In genomic region chr14:47462877-47463460, GRCm38 (mm10) we compare ENCODE assay signal across 20 mouse cellular contexts. TPM values are rescaled to one million over a fixed set of nuclear protein-coding genes. Genes with fewer than 3 reads are reported as not detected.
DNase-seq lines count a peak whose midpoint lies in the region; ATAC-seq and TF ChIP-seq lines count a peak whose summit lies in the region.
"Had no signal": no experiment of that assay in that cellular context is flagged by ENCODE, and none has a peak within 500 bp of the region (broad histone marks: within the 10 kb centered on the region; RNA-seq: fewer than 3 reads in every experiment).

No protein-coding gene starts in this region.

- no peaks in the 10 kb centered on the region for H3K79me2 ChIP-seq in liver, adult 2 months (ENCODE audit: control insufficient read depth, insufficient read depth, low read length)

- H3K36me3 ChIP-seq in forebrain, embryonic 16.5 days (ENCODE audit: control insufficient read depth, insufficient read depth): no peaks in the 10 kb centered on the region
- no peaks in the 10 kb centered on the region for H3K36me3 ChIP-seq in forebrain, embryonic 15.5 days
- no peaks in the 10 kb centered on the region for H3K36me3 ChIP-seq in liver, adult 2 months (ENCODE audit: control insufficient read depth, insufficient read depth, low read length)
- H3K36me3 ChIP-seq in liver, embryonic 11.5 days (ENCODE audit: control insufficient read depth, insufficient read depth, low read length): no peaks in the 10 kb centered on the region
- H3K36me3 ChIP-seq: embryonic facial prominence, embryonic 10.5 days; embryonic facial prominence, embryonic 12.5 days; forebrain, embryonic 12.5 days had no signal

- ATAC-seq in forebrain, embryonic 16.5 days: peak; percentile 65
- no peak for ATAC-seq in forebrain, embryonic 15.5 days (replicated peaks)
- no peak for ATAC-seq in liver, embryonic 11.5 days (replicated peaks; ENCODE audit: low FRiP score)

- DNase-seq in liver, adult 2 months (ENCODE audit: extremely low read depth, low read depth, low spot score): no peak
- no peak for DNase-seq in liver, embryonic 11.5 days (ENCODE audit: low spot score)
- peak; percentile 61 for DNase-seq in brain, embryonic 14.5 days (ENCODE audit: low read depth)
- DNase-seq in brain, embryonic 18.5 days (ENCODE audit: low read depth, low spot score): peak; percentile 78
- DNase-seq in embryo, embryonic 10.5 days (ENCODE audit: low spot score): no peak
- DNase-seq in thymus, postnatal 0 days (ENCODE audit: low spot score): no peak
- DNase-seq: adrenal gland, adult 2 months; adrenal gland, postnatal 10 days; adrenal gland, postnatal 25 days; cerebellum, adult 11 months; cerebellum, adult 18-20 months; cerebellum, adult 8-10 months; cerebellum, adult 9-11 months; cerebellum, postnatal 14 days; cerebellum, postnatal 36 days had no signal

- TF ChIP-seq CTCF in liver, adult 2 months (IDR thresholded peaks at IDR 0.05; ENCODE audit: low read depth, low read length): no peak
- no peak for TF ChIP-seq CTCF in brain, embryonic 14.5 days (IDR thresholded peaks at IDR 0.05; ENCODE audit: borderline replicate concordance, extremely low read depth, insufficient read depth, insufficient read length)

- no peak overlapping the region for H3K27ac ChIP-seq in forebrain, embryonic 16.5 days (ENCODE audit: low read length)
- H3K27ac ChIP-seq in forebrain, embryonic 15.5 days (replicated peaks): no peak overlapping the region
- peak overlapping the region; percentile 40; the same call in 1 of the 2 replicates for H3K27ac ChIP-seq in liver, adult 2 months (replicated peaks; ENCODE audit: insufficient read depth, low read depth, low read length)
- H3K27ac ChIP-seq in liver, embryonic 11.5 days (ENCODE audit: low read depth, low read length): no peak overlapping the region
- H3K27ac ChIP-seq: embryonic facial prominence, embryonic 10.5 days; embryonic facial prominence, embryonic 12.5 days; forebrain, embryonic 12.5 days had no signal

- WGBS in forebrain, embryonic 16.5 days: 62% methylated on average over 9 of the region's 9 CpGs
- WGBS in forebrain, embryonic 15.5 days: 69% methylated on average over 9 of the region's 9 CpGs
- 19% methylated on average over 9 of the region's 9 CpGs for WGBS in liver, adult 2 months
- WGBS in liver, embryonic 11.5 days: 65% methylated on average over 9 of the region's 9 CpGs

- no peaks in the 10 kb centered on the region for H3K4me1 ChIP-seq in forebrain, embryonic 16.5 days (replicated peaks; ENCODE audit: control insufficient read depth, insufficient read depth, low read length)
- no peaks in the 10 kb centered on the region for H3K4me1 ChIP-seq in forebrain, embryonic 15.5 days
- H3K4me1 ChIP-seq in liver, adult 2 months (ENCODE audit: control insufficient read depth, insufficient read depth, low read length): peaks cover 16% of the 10 kb centered on the region
- no peaks in the 10 kb centered on the region for H3K4me1 ChIP-seq in liver, embryonic 11.5 days (replicated peaks; ENCODE audit: control insufficient read depth, insufficient read depth, low read length)
- H3K4me1 ChIP-seq: embryonic facial prominence, embryonic 10.5 days; embryonic facial prominence, embryonic 12.5 days; forebrain, embryonic 12.5 days had no signal

- H3K27me3 ChIP-seq in forebrain, embryonic 16.5 days (replicated peaks; ENCODE audit: control insufficient read depth, insufficient read depth, low read length): no peaks in the 10 kb centered on the region
- H3K27me3 ChIP-seq in forebrain, embryonic 15.5 days: 0 out of 2 replicates have a peak, but pooled peaks cover 4% of the 10 kb centered on the region
- no peaks in the 10 kb centered on the region for H3K27me3 ChIP-seq in liver, adult 2 months (ENCODE audit: control insufficient read depth, insufficient read depth, low read length)
- H3K27me3 ChIP-seq in liver, embryonic 11.5 days (replicated peaks; ENCODE audit: control insufficient read depth, insufficient read depth, low read length): no peaks in the 10 kb centered on the region
- H3K27me3 ChIP-seq: embryonic facial prominence, embryonic 12.5 days; forebrain, embryonic 12.5 days had no signal

- H3K9ac ChIP-seq in forebrain, embryonic 16.5 days (replicated peaks; ENCODE audit: low read depth, low read length): no peak overlapping the region
- H3K9ac ChIP-seq in forebrain, embryonic 15.5 days (replicated peaks): no peak overlapping the region
- H3K9ac ChIP-seq in liver, adult 2 months (ENCODE audit: low read depth, low read length): no peak overlapping the region
- H3K9ac ChIP-seq in liver, embryonic 11.5 days (ENCODE audit: low read depth, low read length): no peak overlapping the region
- H3K9ac ChIP-seq: embryonic facial prominence, embryonic 12.5 days; forebrain, embryonic 12.5 days had no signal

- H3K4me3 ChIP-seq in forebrain, embryonic 16.5 days (replicated peaks; ENCODE audit: low read length): no peak overlapping the region
- no peak overlapping the region for H3K4me3 ChIP-seq in forebrain, embryonic 15.5 days
- no peak overlapping the region for H3K4me3 ChIP-seq in liver, adult 2 months (ENCODE audit: insufficient read depth, low read depth, low read length)
- H3K4me3 ChIP-seq in liver, embryonic 11.5 days (ENCODE audit: low read depth, low read length): no peak overlapping the region
- H3K4me3 ChIP-seq: embryonic facial prominence, embryonic 10.5 days; embryonic facial prominence, embryonic 12.5 days; forebrain, embryonic 12.5 days had no signal

- H3K9me3 ChIP-seq in forebrain, embryonic 16.5 days (ENCODE audit: control insufficient read depth, low read length): no peaks in the 10 kb centered on the region
- H3K9me3 ChIP-seq in forebrain, embryonic 15.5 days: no peaks in the 10 kb centered on the region
- no peaks in the 10 kb centered on the region for H3K9me3 ChIP-seq in liver, embryonic 11.5 days (ENCODE audit: control insufficient read depth, low read length)
- H3K9me3 ChIP-seq: embryonic facial prominence, embryonic 10.5 days; embryonic facial prominence, embryonic 12.5 days; forebrain, embryonic 12.5 days had no signal

- no peak overlapping the region for H3K4me2 ChIP-seq in forebrain, embryonic 16.5 days (ENCODE audit: low read length)
- H3K4me2 ChIP-seq in forebrain, embryonic 15.5 days (replicated peaks): no peak overlapping the region
- H3K4me2 ChIP-seq in liver, embryonic 11.5 days: no peak overlapping the region
- H3K4me2 ChIP-seq: embryonic facial prominence, embryonic 12.5 days; forebrain, embryonic 12.5 days had no signal

- no peak for TF ChIP-seq POLR2A in liver, adult 2 months (IDR thresholded peaks at IDR 0.05; ENCODE audit: extremely low read depth, insufficient read depth, low read length)
- no peak for TF ChIP-seq POLR2A in brain, embryonic 14.5 days (IDR thresholded peaks at IDR 0.05; ENCODE audit: borderline replicate concordance, extremely low read depth, insufficient read depth, insufficient read length, poor library complexity, severe bottlenecking)

RNA-seq across cellular contexts. Expression of gene Fbxo34, which starts 12.7 kb away (rescaled TPM):
- polyA plus RNA-seq in forebrain, embryonic 16.5 days (2015; fragmentation: Nextera tagmentation; extraction: Ambion mirVana): 20.3 and 23.1 TPM in 2 replicates
- polyA plus RNA-seq in forebrain, embryonic 15.5 days (2015; fragmentation: Nextera tagmentation; extraction: Ambion mirVana): 20.4 and 22.5 TPM in 2 replicates
- total RNA-seq in liver, adult 2 months (2014; rRNA removed): 12.7 and 15.6 TPM in 2 replicates
- polyA plus RNA-seq in liver, adult 2 months (2012; rRNA removed): 7.3 and 9.7 TPM in 2 replicates
- polyA plus RNA-seq in liver, embryonic 11.5 days (2014; fragmentation: Nextera tagmentation; extraction: Ambion mirVana): 27.8 and 30.9 TPM in 2 replicates
- polyA plus RNA-seq in brain, embryonic 14.5 days (2012; rRNA removed): 20.1 and 23.4 TPM in 2 replicates
- 18.2 and 20.3 TPM in 2 replicates for polyA plus RNA-seq in thymus, postnatal 0 days (2015; fragmentation: Nextera tagmentation; extraction: Ambion mirVana)

RNA-seq across cellular contexts. Expression of gene Dlgap5, which starts 44.8 kb away (rescaled TPM):
- 15.9 and 16.5 TPM in 2 replicates for polyA plus RNA-seq in forebrain, embryonic 16.5 days (2015; fragmentation: Nextera tagmentation; extraction: Ambion mirVana)
- 17.7 and 22.4 TPM in 2 replicates for polyA plus RNA-seq in forebrain, embryonic 15.5 days (2015; fragmentation: Nextera tagmentation; extraction: Ambion mirVana)
- 0.74 and 1.2 TPM in 2 replicates for total RNA-seq in liver, adult 2 months (2014; rRNA removed)
- polyA plus RNA-seq in liver, adult 2 months (2012; rRNA removed): 0.04 TPM in 1 of 2 replicates, not detected in the other
- 71.1 and 71.7 TPM in 2 replicates for polyA plus RNA-seq in liver, embryonic 11.5 days (2014; fragmentation: Nextera tagmentation; extraction: Ambion mirVana)
- 11.5 and 16.3 TPM in 2 replicates for polyA plus RNA-seq in brain, embryonic 14.5 days (2012; rRNA removed)
- polyA plus RNA-seq in thymus, postnatal 0 days (2015; fragmentation: Nextera tagmentation; extraction: Ambion mirVana): 41.8 and 46.4 TPM in 2 replicates

Comparison
In these comparisons a context has a peak if more than half of its experiments do, and no peak if none do; other contexts are left out.
1. RNA of gene Dlgap5, which starts 44.8 kb away (polyA plus RNA-seq): 71.1 to 71.7 TPM in liver, embryonic 11.5 days, 41.8 to 46.4 TPM in thymus, postnatal 0 days, 17.7 to 22.4 TPM in forebrain, embryonic 15.5 days, 15.9 to 16.5 TPM in forebrain, embryonic 16.5 days and 11.5 to 16.3 TPM in brain, embryonic 14.5 days; 0.04 TPM in liver, adult 2 months; every median in the first group is over 10 times any median in the second.
2. DNase-seq: peak in brain, embryonic 14.5 days (single experiment) and brain, embryonic 18.5 days (single experiment); none in liver, adult 2 months (single experiment), liver, embryonic 11.5 days (single experiment), embryo, embryonic 10.5 days (single experiment) and thymus, postnatal 0 days (single experiment).